Mouse (Mus musculus): ENCODE data around the gene Cbx7. TPM values are rescaled to one million over a fixed set of nuclear protein-coding genes. Genes with fewer than 3 reads are reported as not detected.

The Cbx7 gene
- total and polyA plus RNA-seq, 3 experiments = 8.1 to 12.4 (median 12.1) TPM

DNA sequence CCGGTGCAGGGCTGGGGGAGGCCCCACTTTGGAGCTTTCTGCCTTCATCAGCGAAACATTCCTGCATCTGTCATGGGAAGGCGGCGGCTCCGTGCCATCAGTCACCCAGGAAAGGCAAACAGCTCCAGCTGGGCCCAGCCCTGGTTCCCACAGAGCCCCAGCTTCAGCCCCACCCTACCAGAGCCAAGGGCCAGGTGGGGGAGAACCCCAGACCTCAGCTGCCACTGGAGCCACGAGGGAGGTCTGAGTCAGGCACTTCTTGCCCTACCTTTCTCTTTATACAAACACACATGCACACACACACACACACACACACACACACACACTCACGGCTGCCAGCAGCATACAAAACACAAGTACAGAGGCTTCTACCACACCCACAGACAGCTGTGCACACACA lies 13.2 kb upstream of the Cbx7 start:
- Histone ChIP-seq H3K27ac (ENCODE audit: insufficient read depth, low read depth) (no peak overlapping the region), H3K4me2 (ENCODE audit: insufficient read depth, low read depth, poor library complexity, severe bottlenecking) (no peak overlapping the region), H3K4me1 (ENCODE audit: control insufficient read depth in 1 of 2, insufficient read depth in 2 of 2) (peaks cover 0 to 7% of the 10 kb centered on the region in 2 experiments; a peak in 2 of 4 replicates), H3K79me2 (replicated peaks; ENCODE audit: control insufficient read depth, extremely low read depth, insufficient read depth, poor library complexity, severe bottlenecking) (no peaks in the 10 kb centered on the region), H3K9ac (ENCODE audit: insufficient read depth, low read depth) (no peak overlapping the region), H3K27me3 (replicated peaks) (peaks cover 5% of the 10 kb centered on the region), H3K36me3 (replicated peaks in 1 of 2; ENCODE audit: control insufficient read depth in 1 of 2, insufficient read depth in 1 of 2, low read length in 1 of 2) (no peaks in the 10 kb centered on the region), H3K4me3 (replicated peaks in 1 of 3; ENCODE audit: low read depth in 2 of 3, low read length in 2 of 3, poor library complexity in 1 of 3) (no peak overlapping the region), H3K9me3 (replicated peaks; ENCODE audit: low read length) (no peaks in the 10 kb centered on the region)
- in situ Hi-C loops (cut with MboI; ENCODE audit: low pct_ligation_motif_present, low pct_unique_long_range_greater_than_20kb, low sequenced_read_pairs) = no loop called here
- DNase-seq (ENCODE audit: extremely low read depth) = no peak
- dilution Hi-C loops (cut with MboI; ENCODE audit: extremely low pct_ligation_motif_present, extremely low pct_unique_long_range_greater_than_20kb, low sequenced_read_pairs) = no loop called here
- TF ChIP-seq UBTF (IDR thresholded peaks at IDR 0.05; ENCODE audit: low read depth, low read length) (no peak), ZMIZ1 (IDR thresholded peaks at IDR 0.05; ENCODE audit: low read depth, low read length) (no peak), JUN (IDR thresholded peaks at IDR 0.05; ENCODE audit: insufficient read depth, low read depth, low read length) (no peak)

DNA sequence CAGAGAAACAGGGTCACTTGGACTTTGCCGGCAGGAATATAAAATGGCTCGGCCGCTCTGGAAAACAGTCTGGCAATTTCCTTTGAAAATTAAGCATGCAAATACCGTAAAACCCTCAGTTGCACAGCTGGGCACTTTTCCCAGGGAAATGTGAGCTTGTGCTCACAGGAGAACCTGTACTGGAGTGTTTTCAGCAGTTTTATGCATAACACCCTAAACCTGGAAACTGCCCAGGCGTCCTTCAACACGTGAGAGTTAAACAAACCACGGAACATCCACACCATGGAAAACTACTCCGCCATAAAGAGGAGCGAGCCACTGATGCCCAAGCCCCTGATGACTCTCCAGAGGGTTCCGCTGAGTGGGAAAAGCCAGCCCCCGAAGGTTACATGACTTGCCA lies 9.8 kb upstream of the Cbx7 start:
- Histone ChIP-seq H3K27ac (ENCODE audit: insufficient read depth, low read depth) (no peak overlapping the region), H3K4me1 (ENCODE audit: control insufficient read depth in 1 of 2, insufficient read depth in 2 of 2) (peaks cover 0 to 7% of the 10 kb centered on the region in 2 experiments; a peak in 2 of 4 replicates), H3K4me3 (replicated peaks in 1 of 3; ENCODE audit: low read depth in 2 of 3, low read length in 2 of 3, poor library complexity in 1 of 3) (no peak overlapping the region), H3K9me3 (replicated peaks; ENCODE audit: low read length) (peaks cover 3% of the 10 kb centered on the region), H3K36me3 (replicated peaks in 1 of 2; ENCODE audit: control insufficient read depth in 1 of 2, insufficient read depth in 1 of 2, low read length in 1 of 2) (no peaks in the 10 kb centered on the region), H3K27me3 (replicated peaks) (no peaks in the 10 kb centered on the region), H3K9ac (ENCODE audit: insufficient read depth, low read depth) (no peak overlapping the region), H3K79me2 (replicated peaks; ENCODE audit: control insufficient read depth, extremely low read depth, insufficient read depth, poor library complexity, severe bottlenecking) (no peaks in the 10 kb centered on the region), H3K4me2 (ENCODE audit: insufficient read depth, low read depth, poor library complexity, severe bottlenecking) (no peak overlapping the region)
- in situ Hi-C loops (cut with MboI; ENCODE audit: low pct_ligation_motif_present, low pct_unique_long_range_greater_than_20kb, low sequenced_read_pairs) (no loop called here), dilution Hi-C loops (cut with MboI; ENCODE audit: extremely low pct_ligation_motif_present, extremely low pct_unique_long_range_greater_than_20kb, low sequenced_read_pairs) (no loop called here)
- no peak for DNase-seq (ENCODE audit: extremely low read depth)
- TF ChIP-seq MYC (IDR thresholded peaks at IDR 0.05; ENCODE audit: low read depth, low read length) (no peak), PAX5 (IDR thresholded peaks at IDR 0.05; ENCODE audit: low read length) (no peak), TBP (conservative IDR thresholded peaks at IDR 0.05; ENCODE audit: low read depth, low read length) (no peak), EP300 (IDR thresholded peaks at IDR 0.05; ENCODE audit: low read length) (no peak), NRF1 (IDR thresholded peaks at IDR 0.05; ENCODE audit: low read depth, low read length) (no peak), BHLHE40 (IDR thresholded peaks at IDR 0.05; ENCODE audit: low read depth, low read length) (no peak), ZC3H11A (IDR thresholded peaks at IDR 0.05; ENCODE audit: low read depth, low read length) (no peak), CHD2 (IDR thresholded peaks at IDR 0.05; ENCODE audit: low read length) (no peak), ETS1 (conservative IDR thresholded peaks at IDR 0.05; ENCODE audit: low read depth, low read length) (no peak), USF1 (IDR thresholded peaks at IDR 0.05; ENCODE audit: low read depth, low read length) (no peak), UBTF (IDR thresholded peaks at IDR 0.05; ENCODE audit: low read depth, low read length) (no peak), ELF1 (IDR thresholded peaks at IDR 0.05; ENCODE audit: low read depth, low read length) (no peak), POLR2A (IDR thresholded peaks at IDR 0.05; ENCODE audit: low read depth, low read length) (no peak), TCF12 (IDR thresholded peaks at IDR 0.05; ENCODE audit: low read depth, low read length) (no peak), MXI1 (IDR thresholded peaks at IDR 0.05; ENCODE audit: low read depth, low read length) (no peak), ZNF384 (IDR thresholded peaks at IDR 0.05; ENCODE audit: low read depth, low read length) (no peak), HCFC1 (IDR thresholded peaks at IDR 0.05; ENCODE audit: low read depth, low read length) (no peak), SIN3A (IDR thresholded peaks at IDR 0.05; ENCODE audit: low read length) (no peak), E2F4 (IDR thresholded peaks at IDR 0.05; ENCODE audit: insufficient replicate concordance, low read depth, low read length) (no peak), ZKSCAN1 (IDR thresholded peaks at IDR 0.05; ENCODE audit: borderline replicate concordance, low read depth, low read length) (no peak)
